Mouse (Mus musculus) ES-E14 (cell line): ENCODE measurements at regions not wholly inside any gene's neighbourhood (a gene's known extent, or its start where the extent isn't known, plus 50 kb on each side); places are given as distances from the start of the nearest gene placed in this dataset.

Experiments used
- DNase-seq: peaks from one replicate; pipeline ENCODE4 v3.0.0-alpha.2; 2013; ENCODE audit warnings: low read depth, low spot score
- H3K27ac ChIP-seq: 2 replicates; pipeline ENCODE4 v1.5.1; 2012; ENCODE audit warnings: low read depth, mild to moderate bottlenecking, low read length, moderate library complexity, mixed read lengths; ENCODE audit not compliant: poor library complexity, insufficient read depth, severe bottlenecking
- H3K36me3 ChIP-seq: 2 replicates; pipeline ENCODE4 v1.6.1; 2012; ENCODE audit warnings: mild to moderate bottlenecking, low read length, moderate library complexity, mixed read lengths; ENCODE audit not compliant: control insufficient read depth, poor library complexity, insufficient read depth, severe bottlenecking
- H3K4me1 ChIP-seq, 2 experiments: fragments of 150-350 bp in 1 of 2; sonication (generic) in 1 of 2; 2 replicates each; pipeline ENCODE4 v1.6.1; 2012; ENCODE audit warnings: low read length in 2 of 2, mild to moderate bottlenecking in 1 of 2, mixed read lengths in 1 of 2; ENCODE audit not compliant: control insufficient read depth in 2 of 2, insufficient read depth in 2 of 2, poor library complexity in 1 of 2
- H3K4me3 ChIP-seq, 2 experiments: fragments of 150-350 bp in 1 of 2; sonication (generic) in 1 of 2; 2 replicates each; pipeline ENCODE4 v1.5.1; 2012; ENCODE audit warnings: low read length in 2 of 2, low read depth in 1 of 2, mild to moderate bottlenecking in 1 of 2, mixed read lengths in 1 of 2; ENCODE audit not compliant: insufficient read depth in 1 of 2, poor library complexity in 1 of 2, severe bottlenecking in 1 of 2
- H3K9ac ChIP-seq: 2 replicates; pipeline ENCODE4 v1.6.1; 2012; ENCODE audit warnings: low read depth, mild to moderate bottlenecking, low read length, mixed read lengths; ENCODE audit not compliant: poor library complexity, insufficient read depth, severe bottlenecking
- H3K9me3 ChIP-seq: fragments of 150-350 bp; sonication (generic); 2 replicates; pipeline ENCODE4 v1.6.1; 2012; ENCODE audit warnings: low read depth, mild to moderate bottlenecking, low read length; ENCODE audit not compliant: control insufficient read depth, insufficient read depth
- CHD2 ChIP-seq: IDR thresholded peaks from 2 replicates; pipeline ENCODE4 v1.6.1; 2014; ENCODE audit warnings: mild to moderate bottlenecking, low read depth, low read length, inconsistent platforms
- HCFC1 ChIP-seq: IDR thresholded peaks from 2 replicates; pipeline ENCODE4 v1.6.1; 2012; ENCODE audit warnings: low read length, inconsistent platforms, borderline replicate concordance; ENCODE audit not compliant: insufficient read depth
- MAFK ChIP-seq: IDR thresholded peaks from 2 replicates; pipeline ENCODE4 v1.6.1; 2014; ENCODE audit warnings: mild to moderate bottlenecking, low read depth, low read length, inconsistent platforms; ENCODE audit not compliant: insufficient read depth
- ZC3H11A ChIP-seq: IDR thresholded peaks from 2 replicates; pipeline ENCODE4 v1.6.1; 2012; ENCODE audit warnings: low read depth, mild to moderate bottlenecking, inconsistent platforms, low read length, borderline replicate concordance
- ZNF384 ChIP-seq: IDR thresholded peaks from 2 replicates; pipeline ENCODE4 v1.6.1; 2012; ENCODE audit warnings: low read depth, low read length, inconsistent platforms
- in situ Hi-C, 2 experiments: fragments of 600-800 bp; cut with MboI; formaldehyde crosslinking; loops; one replicate each; pipeline ENCODE4 v1.15.1; 2025; ENCODE audit warnings: low sequenced_read_pairs in 2 of 2, inconsistent platforms in 1 of 2; ENCODE audit not compliant: unreplicated experiment in 2 of 2

GRCm38 (mm10) chr10:10205805-10206520 lies 266.2 kb downstream of the Adgb start:
- TF ChIP-seq MAFK (no peak), HCFC1 (no peak), ZC3H11A (no peak), CHD2 (no peak), ZNF384 (no peak)
- H3K9me3 ChIP-seq = no peaks in the 10 kb centered on the region
- H3K4me3 ChIP-seq = no peak overlapping the region
- DNase-seq = no peak
- no peak overlapping the region for H3K9ac ChIP-seq
- no peak overlapping the region for H3K27ac ChIP-seq
- H3K4me1 ChIP-seq = no peaks in the 10 kb centered on the region
- H3K36me3 ChIP-seq = no peaks in the 10 kb centered on the region
- in situ Hi-C loops = no loop called here

- Histone ChIP-seq H3K4me3 (no peak overlapping the region), H3K9me3 (no peaks in the 10 kb centered on the region), H3K36me3 (no peaks in the 10 kb centered on the region), H3K27ac (no peak overlapping the region), H3K9ac (no peak overlapping the region), H3K4me1 (no peaks in the 10 kb centered on the region)
- DNase-seq = no peak
- in situ Hi-C loops = no loop called here
- TF ChIP-seq ZNF384 (no peak), HCFC1 (no peak), MAFK (no peak), CHD2 (no peak), ZC3H11A (no peak)
Measured at GRCm38 (mm10) chr10:10203982-10204381, 268.1 kb downstream of the Adgb start.

GRCm38 (mm10) chr10:10190308-10190707 lies 281.8 kb downstream of the Adgb start:
- TF ChIP-seq HCFC1 = no peak
- TF ChIP-seq ZC3H11A = no peak
- no peak for TF ChIP-seq CHD2
- no peak for TF ChIP-seq MAFK
- TF ChIP-seq ZNF384 = no peak
- in situ Hi-C loops = no loop called here
- Histone ChIP-seq H3K4me1 (no peaks in the 10 kb centered on the region), H3K4me3 (no peak overlapping the region), H3K9me3 (no peaks in the 10 kb centered on the region), H3K36me3 (no peaks in the 10 kb centered on the region), H3K9ac (no peak overlapping the region), H3K27ac (no peak overlapping the region)
- no peak for DNase-seq

GRCm38 (mm10) chr10:10188113-10188512 lies 284.0 kb downstream of the Adgb start:
- H3K4me3 ChIP-seq = no peak overlapping the region
- in situ Hi-C loops = no loop called here
- TF ChIP-seq HCFC1 = no peak
- TF ChIP-seq ZC3H11A = no peak
- no peak for TF ChIP-seq MAFK
- no peak for TF ChIP-seq CHD2
- no peak for TF ChIP-seq ZNF384
- no peak overlapping the region for H3K27ac ChIP-seq
- H3K36me3 ChIP-seq = no peaks in the 10 kb centered on the region
- DNase-seq = no peak
- no peak overlapping the region for H3K9ac ChIP-seq
- H3K4me1 ChIP-seq = no peaks in the 10 kb centered on the region
- no peaks in the 10 kb centered on the region for H3K9me3 ChIP-seq

GRCm38 (mm10) chr10:10186721-10187120 lies 285.4 kb downstream of the Adgb start:
- H3K4me3 ChIP-seq = no peak overlapping the region
- H3K36me3 ChIP-seq = no peaks in the 10 kb centered on the region
- H3K9ac ChIP-seq = no peak overlapping the region
- no peak for DNase-seq
- in situ Hi-C loops = no loop called here
- no peak for TF ChIP-seq HCFC1
- no peak for TF ChIP-seq MAFK
- no peak for TF ChIP-seq CHD2
- TF ChIP-seq ZNF384 = no peak
- TF ChIP-seq ZC3H11A = no peak
- H3K9me3 ChIP-seq = no peaks in the 10 kb centered on the region
- no peaks in the 10 kb centered on the region for H3K4me1 ChIP-seq
- no peak overlapping the region for H3K27ac ChIP-seq
